Mouse (Mus musculus) gastrocnemius, adult 2 months (tissue): ENCODE measurements around the gene Stac3. TPM values are rescaled to one million over a fixed set of nuclear protein-coding genes. Genes with fewer than 3 reads are reported as not detected.

Experiments used
- DNase-seq: peaks from one replicate; pipeline ENCODE4 v3.0.0; 2022
- H3K27ac ChIP-seq: fragments of 200-600 bp; 2 replicates; pipeline ENCODE4 v1.8.1; 2022; ENCODE audit warnings: mild to moderate bottlenecking
- H3K4me3 ChIP-seq: fragments of 200-600 bp; 2 replicates; pipeline ENCODE4 v1.8.1; 2022; ENCODE audit warnings: mild to moderate bottlenecking, moderate library complexity
- CTCF ChIP-seq: fragments of 200-600 bp; IDR thresholded peaks from 2 replicates; pipeline ENCODE4 v1.8.1; 2022; ENCODE audit warnings: antibody characterized with exemption, mild to moderate bottlenecking, moderate library complexity
- intact Hi-C: fragments of 180-260 bp; cut with DNase I; formaldehyde crosslinking; loops from one replicate; pipeline ENCODE4 v1.15.1; 2025
- total RNA-seq, 2 experiments: library from RNA; stranded (reverse); gene quantifications; 2 replicates each; pipeline ENCODE4 v1.2.3; 2021

Gene Stac3
- total RNA-seq, 2 experiments from 2014 or later, result 393 to 462 TPM

DNA sequence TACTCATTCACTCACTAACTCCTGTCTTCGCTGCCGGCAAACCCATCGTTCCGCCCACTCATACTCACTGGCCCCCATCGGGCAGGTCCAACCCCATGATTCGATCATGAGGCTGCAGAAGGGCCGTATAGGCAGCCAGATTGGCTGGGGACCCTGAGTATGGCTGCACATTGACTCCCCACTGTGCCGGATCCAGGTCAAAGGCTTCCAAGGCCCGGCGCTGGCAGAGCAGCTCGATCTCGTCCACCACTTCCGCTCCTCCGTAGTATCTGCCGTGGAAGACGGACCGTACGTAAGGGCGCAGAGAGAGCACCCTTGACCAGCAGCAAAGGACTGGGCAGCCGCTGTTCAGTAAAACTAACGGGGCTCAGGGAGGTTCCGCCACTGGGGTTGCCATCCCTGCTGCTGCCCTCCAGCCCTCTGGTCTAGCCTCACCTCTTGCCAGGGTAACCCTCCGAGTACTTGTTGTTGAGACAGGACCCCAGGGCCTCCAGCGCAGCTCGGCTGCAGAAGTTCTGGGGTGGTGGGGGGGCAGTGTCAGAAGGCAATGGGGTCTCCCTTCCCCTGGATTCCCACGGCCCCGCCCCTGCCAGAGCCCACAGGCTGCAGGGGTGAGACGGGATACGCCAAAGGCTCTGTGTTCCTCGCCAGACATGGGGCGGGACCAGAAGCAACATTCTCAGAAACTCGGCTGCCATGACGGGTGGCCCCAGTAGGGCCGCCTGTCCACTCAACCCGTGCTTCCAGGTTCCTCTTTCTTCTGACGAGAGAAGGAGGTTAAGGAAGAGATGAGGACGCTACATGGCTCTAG is 18.6 kb downstream of the Stac3 start:
- TF ChIP-seq CTCF, result no peak
- DNase-seq, result no peak
- H3K4me3 ChIP-seq, result no peak overlapping the region

DNA sequence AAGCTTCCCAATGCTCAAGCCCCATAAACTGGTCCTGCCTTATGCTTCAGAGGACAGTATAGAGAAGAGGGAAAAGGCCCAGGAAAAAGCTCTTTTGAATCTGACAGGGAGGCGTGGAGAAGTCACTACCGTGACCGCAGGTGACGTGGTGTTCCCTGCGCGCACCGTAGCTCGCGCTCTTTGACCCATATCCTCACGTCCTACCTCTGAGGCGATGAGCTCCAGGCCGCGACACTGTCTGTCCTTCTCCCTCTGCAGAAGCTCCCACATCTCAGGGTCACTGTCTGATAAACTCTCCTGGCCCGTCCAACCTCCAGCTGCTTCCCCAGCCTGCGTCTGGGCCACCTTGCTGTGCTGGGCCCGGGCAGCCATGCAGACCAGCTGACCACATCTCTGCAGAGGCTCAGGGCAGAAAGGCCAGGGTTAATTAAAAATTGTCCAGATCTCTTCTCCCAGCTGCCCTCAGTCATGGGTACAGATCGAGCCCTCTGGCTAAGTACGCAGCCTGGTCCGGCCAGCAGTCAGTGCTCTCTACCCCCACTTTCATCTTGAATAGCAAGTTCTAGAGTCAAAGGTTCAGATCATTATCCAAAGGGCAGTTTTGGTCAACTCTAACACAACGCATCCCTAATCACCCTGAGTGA is 19.4 kb downstream of the Stac3 start:
- intact Hi-C loops, result no loop called here
- no peak for DNase-seq
- TF ChIP-seq CTCF, result no peak
- no peak overlapping the region for H3K27ac ChIP-seq
- no peak overlapping the region; the same call in none of the 2 replicates for H3K4me3 ChIP-seq

More for the DNA sequence above, 18.6 kb downstream of the Stac3 start:
- intact Hi-C loops, result no loop called here
- no peak overlapping the region for H3K27ac ChIP-seq

- Histone ChIP-seq H3K4me3 (peak overlapping the region; percentile 89), H3K27ac (peak overlapping the region; percentile 91)
- DNase-seq, result no peak
- TF ChIP-seq CTCF, result no peak
- intact Hi-C loops, result no loop called here
Observed at GRCm38 (mm10) chr10:127521611-127522080, 20.2 kb downstream of the Stac3 start.

- DNase-seq, result peak; percentile 88
- peak within 1 kb of the TSS; percentile 89 for H3K4me3 ChIP-seq
- intact Hi-C loops, result no loop called here
- TF ChIP-seq CTCF, result no peak
- peak within 1 kb of the TSS; percentile 91 for H3K27ac ChIP-seq
Observed at GRCm38 (mm10) chr10:127522088-127522581, 20.6 kb downstream of the Stac3 start, which contains the start of gene Shmt2. Gene Shmt2, minus strand, starts transcription at chr10:127522444.

GRCm38 (mm10) chr10:127524646-127525255 is 23.3 kb downstream of the Stac3 start:
- no peak overlapping the region for H3K4me3 ChIP-seq
- intact Hi-C loops, result no loop called here
- no peak overlapping the region for H3K27ac ChIP-seq
- no peak for DNase-seq
- no peak for TF ChIP-seq CTCF

DNA sequence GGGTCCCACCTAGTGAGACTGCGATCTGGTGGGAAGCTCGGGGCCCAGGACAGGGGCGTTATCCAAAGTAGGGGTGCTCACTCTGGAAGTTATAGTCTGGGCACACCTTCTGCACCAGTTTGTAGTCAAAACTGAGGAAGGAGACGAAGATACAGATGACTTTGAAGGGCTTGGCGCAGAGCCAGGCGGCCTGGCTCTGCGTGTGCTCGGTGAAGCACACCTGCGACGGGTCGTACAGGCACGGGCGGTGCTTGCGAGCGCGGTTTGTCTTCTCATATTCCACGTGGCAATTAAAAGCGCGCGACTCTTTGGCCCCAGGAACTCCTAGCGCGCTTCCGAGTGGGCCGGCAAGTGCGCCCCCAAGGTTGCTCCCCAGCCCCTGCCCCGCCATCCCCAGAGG is 24.6 kb downstream of the Stac3 start:
- peak overlapping the region; percentile 66 for H3K4me3 ChIP-seq
- intact Hi-C loops, result no loop called here
- no peak for DNase-seq
- no peak for TF ChIP-seq CTCF
- H3K27ac ChIP-seq, result no peak overlapping the region

DNA sequence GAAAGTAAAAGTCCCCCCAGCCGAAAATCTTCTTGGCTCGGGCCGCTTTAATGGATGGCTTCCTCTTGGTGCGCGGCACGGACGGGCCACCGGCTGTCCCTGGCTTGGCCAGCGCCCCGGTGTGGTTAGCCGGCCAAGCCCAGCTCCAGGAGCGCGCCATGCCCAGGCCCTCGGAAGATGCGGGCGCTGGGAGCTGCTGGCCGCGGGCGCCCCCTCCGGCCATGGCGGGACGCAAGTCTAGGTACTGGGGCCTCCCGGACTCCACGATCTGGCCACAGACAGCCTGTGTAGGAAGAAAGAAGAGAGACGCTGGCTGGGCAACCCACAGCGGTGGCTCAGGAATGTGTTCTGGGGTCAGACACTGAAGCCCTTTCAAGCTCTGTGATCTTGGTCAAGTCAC is 25.2 kb downstream of the Stac3 start:
- Histone ChIP-seq H3K27ac (no peak overlapping the region), H3K4me3 (peak overlapping the region; percentile 66)
- peak; percentile 85 for DNase-seq
- intact Hi-C loops, result no loop called here
- TF ChIP-seq CTCF, result peak; percentile 69

GRCm38 (mm10) chr10:127527481-127527880 is 26.0 kb downstream of the Stac3 start:
- no peak for TF ChIP-seq CTCF
- intact Hi-C loops, result no loop called here
- DNase-seq, result no peak
- no peak overlapping the region for H3K27ac ChIP-seq
- no peak overlapping the region for H3K4me3 ChIP-seq

GRCm38 (mm10) chr10:127530945-127531344 is 29.5 kb downstream of the Stac3 start:
- no peak for TF ChIP-seq CTCF
- H3K27ac ChIP-seq, result no peak overlapping the region
- H3K4me3 ChIP-seq, result no peak overlapping the region
- intact Hi-C loops, result no loop called here
- DNase-seq, result no peak

GRCm38 (mm10) chr10:127531548-127531947 is 30.1 kb downstream of the Stac3 start:
- intact Hi-C loops, result no loop called here
- no peak for TF ChIP-seq CTCF
- DNase-seq, result no peak
- H3K4me3 ChIP-seq, result no peak overlapping the region
- no peak overlapping the region for H3K27ac ChIP-seq

DNA sequence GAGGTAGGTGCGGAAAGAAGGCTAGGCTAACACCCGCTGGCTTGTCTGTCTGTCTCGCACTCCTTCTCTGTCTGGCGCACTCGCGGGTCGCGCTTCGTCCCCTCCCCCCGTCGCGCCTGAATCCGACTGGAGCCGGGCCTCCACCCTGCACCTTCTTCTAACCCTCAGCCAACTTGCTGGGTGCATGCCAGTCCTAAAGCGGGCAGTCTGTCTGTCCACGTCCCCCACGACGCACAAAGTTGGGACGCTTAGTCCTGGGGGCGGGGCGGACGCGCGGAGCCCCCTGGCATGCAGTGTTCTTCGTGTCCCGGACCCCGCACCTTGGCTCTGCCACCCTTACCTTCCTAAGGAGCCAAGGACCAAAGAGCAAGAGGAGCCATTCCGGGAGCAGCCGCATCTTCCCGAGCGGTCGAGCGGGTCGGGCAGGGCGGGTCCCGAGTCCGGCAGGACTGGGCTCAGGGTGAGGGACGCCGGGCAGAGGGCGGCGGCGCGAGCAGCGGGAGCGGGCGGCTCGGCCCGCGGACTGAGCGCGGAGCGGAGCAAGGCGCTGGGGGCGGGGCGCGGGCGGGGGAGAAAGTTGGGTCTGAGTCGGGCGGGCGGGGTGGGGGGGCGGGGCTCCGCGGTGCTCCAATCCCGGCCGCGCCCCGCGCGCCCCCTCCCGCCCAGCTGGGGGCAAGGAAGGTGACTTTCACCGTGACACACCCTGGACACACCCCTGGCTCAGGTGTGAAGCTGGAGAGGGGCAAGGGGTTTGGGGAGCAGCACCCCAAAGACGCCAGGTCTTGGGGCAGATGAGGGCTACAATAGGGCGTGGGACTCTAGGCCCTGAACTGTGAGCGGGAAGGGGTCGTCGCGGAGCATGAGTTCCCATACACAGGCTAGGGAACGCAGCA is 32.8 kb downstream of the Stac3 start, which contains the start of gene Nxph4:
Nxph4 (minus strand) TSS at position 524 of the 893 bp plus-strand sequence.
- peak; percentile 62 for DNase-seq
- peak within 1 kb of the TSS; percentile 77 for H3K4me3 ChIP-seq
- 0 out of 2 replicates have a peak within 1 kb of the TSS, but pooled peaks have one; percentile 20 for H3K27ac ChIP-seq
- intact Hi-C loops, result no loop called here
- TF ChIP-seq CTCF, result no peak
